Mouse (Mus musculus): ENCODE measurements around the gene Ryr3. TPM values are rescaled to one million over a fixed set of nuclear protein-coding genes. Genes with fewer than 3 reads are reported as not detected.

Ryr3 gene
- total RNA-seq, 1 experiment: 5.4 TPM

- in situ Hi-C loops (cut with MboI; ENCODE audit: low sequenced_read_pairs in 2 of 2, unreplicated experiment in 2 of 2): no loop called here
- no peaks in the 10 kb centered on the region for H3K9me3 ChIP-seq (ENCODE audit: control insufficient read depth, insufficient read depth, low read depth, low read length)
- H3K36me3 ChIP-seq (ENCODE audit: control insufficient read depth, insufficient read depth, low read length, poor library complexity, severe bottlenecking): no peaks in the 10 kb centered on the region
- TF ChIP-seq HCFC1 (IDR thresholded peaks at IDR 0.05; ENCODE audit: borderline replicate concordance, insufficient read depth, low read length) (no peak), MAFK (IDR thresholded peaks at IDR 0.05; ENCODE audit: insufficient read depth, low read depth, low read length) (no peak), ZNF384 (IDR thresholded peaks at IDR 0.05; ENCODE audit: low read depth, low read length) (no peak), ZC3H11A (IDR thresholded peaks at IDR 0.05; ENCODE audit: borderline replicate concordance, low read depth, low read length) (no peak), CHD2 (IDR thresholded peaks at IDR 0.05; ENCODE audit: low read depth, low read length) (no peak)
- no peaks in the 10 kb centered on the region for H3K4me1 ChIP-seq (ENCODE audit: control insufficient read depth in 2 of 2, insufficient read depth in 2 of 2, low read length in 2 of 2, poor library complexity in 1 of 2)
- H3K4me3 ChIP-seq (ENCODE audit: insufficient read depth in 1 of 2, low read depth in 1 of 2, low read length in 2 of 2, poor library complexity in 1 of 2, severe bottlenecking in 1 of 2): no peak overlapping the region
- no peak overlapping the region for H3K27ac ChIP-seq (ENCODE audit: insufficient read depth, low read depth, low read length, poor library complexity, severe bottlenecking)
- no peak overlapping the region for H3K9ac ChIP-seq (ENCODE audit: insufficient read depth, low read depth, low read length, poor library complexity, severe bottlenecking)
- DNase-seq (ENCODE audit: low read depth, low spot score): no peak
Measured at GRCm38 (mm10) chr2:113076396-113076795, 140.5 kb downstream of the Ryr3 start.

GRCm38 (mm10) chr2:113059367-113059766 lies 157.5 kb downstream of the Ryr3 start:
- Histone ChIP-seq H3K4me3 (ENCODE audit: insufficient read depth in 1 of 2, low read depth in 1 of 2, low read length in 2 of 2, poor library complexity in 1 of 2, severe bottlenecking in 1 of 2) (no peak overlapping the region), H3K27ac (ENCODE audit: insufficient read depth, low read depth, low read length, poor library complexity, severe bottlenecking) (no peak overlapping the region), H3K9ac (ENCODE audit: insufficient read depth, low read depth, low read length, poor library complexity, severe bottlenecking) (no peak overlapping the region), H3K9me3 (ENCODE audit: control insufficient read depth, insufficient read depth, low read depth, low read length) (no peaks in the 10 kb centered on the region), H3K36me3 (ENCODE audit: control insufficient read depth, insufficient read depth, low read length, poor library complexity, severe bottlenecking) (no peaks in the 10 kb centered on the region), H3K4me1 (ENCODE audit: control insufficient read depth in 2 of 2, insufficient read depth in 2 of 2, low read length in 2 of 2, poor library complexity in 1 of 2) (peaks cover 0 to 1% of the 10 kb centered on the region in 2 experiments; a peak in 1 of 4 replicates)
- in situ Hi-C loops (cut with MboI; ENCODE audit: low sequenced_read_pairs in 2 of 2, unreplicated experiment in 2 of 2): no loop called here
- no peak for DNase-seq (ENCODE audit: low read depth, low spot score)
- TF ChIP-seq MAFK (IDR thresholded peaks at IDR 0.05; ENCODE audit: insufficient read depth, low read depth, low read length) (no peak), ZNF384 (IDR thresholded peaks at IDR 0.05; ENCODE audit: low read depth, low read length) (no peak), CHD2 (IDR thresholded peaks at IDR 0.05; ENCODE audit: low read depth, low read length) (no peak), ZC3H11A (IDR thresholded peaks at IDR 0.05; ENCODE audit: borderline replicate concordance, low read depth, low read length) (no peak), HCFC1 (IDR thresholded peaks at IDR 0.05; ENCODE audit: borderline replicate concordance, insufficient read depth, low read length) (no peak)

- Histone ChIP-seq H3K27ac (ENCODE audit: insufficient read depth, low read depth, low read length, poor library complexity, severe bottlenecking) (no peak overlapping the region), H3K9ac (ENCODE audit: insufficient read depth, low read depth, low read length, poor library complexity, severe bottlenecking) (no peak overlapping the region), H3K4me1 (ENCODE audit: control insufficient read depth in 2 of 2, insufficient read depth in 2 of 2, low read length in 2 of 2, poor library complexity in 1 of 2) (peaks cover 0 to 1% of the 10 kb centered on the region in 2 experiments; a peak in 1 of 4 replicates), H3K36me3 (ENCODE audit: control insufficient read depth, insufficient read depth, low read length, poor library complexity, severe bottlenecking) (no peaks in the 10 kb centered on the region), H3K4me3 (ENCODE audit: insufficient read depth in 1 of 2, low read depth in 1 of 2, low read length in 2 of 2, poor library complexity in 1 of 2, severe bottlenecking in 1 of 2) (no peak overlapping the region), H3K9me3 (ENCODE audit: control insufficient read depth, insufficient read depth, low read depth, low read length) (no peaks in the 10 kb centered on the region)
- in situ Hi-C loops (cut with MboI; ENCODE audit: low sequenced_read_pairs in 2 of 2, unreplicated experiment in 2 of 2): no loop called here
- TF ChIP-seq MAFK (IDR thresholded peaks at IDR 0.05; ENCODE audit: insufficient read depth, low read depth, low read length) (no peak), ZNF384 (IDR thresholded peaks at IDR 0.05; ENCODE audit: low read depth, low read length) (no peak), CHD2 (IDR thresholded peaks at IDR 0.05; ENCODE audit: low read depth, low read length) (no peak), ZC3H11A (IDR thresholded peaks at IDR 0.05; ENCODE audit: borderline replicate concordance, low read depth, low read length) (no peak), HCFC1 (IDR thresholded peaks at IDR 0.05; ENCODE audit: borderline replicate concordance, insufficient read depth, low read length) (no peak)
- no peak for DNase-seq (ENCODE audit: low read depth, low spot score)
Measured at GRCm38 (mm10) chr2:113058914-113059313, 158.0 kb downstream of the Ryr3 start.

- TF ChIP-seq ZNF384 (IDR thresholded peaks at IDR 0.05; ENCODE audit: low read depth, low read length) (no peak), ZC3H11A (IDR thresholded peaks at IDR 0.05; ENCODE audit: borderline replicate concordance, low read depth, low read length) (no peak), CHD2 (IDR thresholded peaks at IDR 0.05; ENCODE audit: low read depth, low read length) (no peak), HCFC1 (IDR thresholded peaks at IDR 0.05; ENCODE audit: borderline replicate concordance, insufficient read depth, low read length) (no peak), MAFK (IDR thresholded peaks at IDR 0.05; ENCODE audit: insufficient read depth, low read depth, low read length) (no peak)
- in situ Hi-C loops (cut with MboI; ENCODE audit: low sequenced_read_pairs in 2 of 2, unreplicated experiment in 2 of 2): no loop called here
- Histone ChIP-seq H3K27ac (ENCODE audit: insufficient read depth, low read depth, low read length, poor library complexity, severe bottlenecking) (no peak overlapping the region), H3K4me3 (ENCODE audit: insufficient read depth in 1 of 2, low read depth in 1 of 2, low read length in 2 of 2, poor library complexity in 1 of 2, severe bottlenecking in 1 of 2) (no peak overlapping the region), H3K36me3 (ENCODE audit: control insufficient read depth, insufficient read depth, low read length, poor library complexity, severe bottlenecking) (no peaks in the 10 kb centered on the region), H3K9ac (ENCODE audit: insufficient read depth, low read depth, low read length, poor library complexity, severe bottlenecking) (no peak overlapping the region), H3K4me1 (ENCODE audit: control insufficient read depth in 2 of 2, insufficient read depth in 2 of 2, low read length in 2 of 2, poor library complexity in 1 of 2) (peaks cover 0 to 1% of the 10 kb centered on the region in 2 experiments; a peak in 1 of 4 replicates), H3K9me3 (ENCODE audit: control insufficient read depth, insufficient read depth, low read depth, low read length) (no peaks in the 10 kb centered on the region)
- DNase-seq (ENCODE audit: low read depth, low spot score): no peak
Measured at GRCm38 (mm10) chr2:113058116-113058515, 158.8 kb downstream of the Ryr3 start.

- peaks cover 0 to 1% of the 10 kb centered on the region in 2 experiments; a peak in 1 of 4 replicates for H3K4me1 ChIP-seq (ENCODE audit: control insufficient read depth in 2 of 2, insufficient read depth in 2 of 2, low read length in 2 of 2, poor library complexity in 1 of 2)
- H3K27ac ChIP-seq (ENCODE audit: insufficient read depth, low read depth, low read length, poor library complexity, severe bottlenecking): no peak overlapping the region
- H3K9me3 ChIP-seq (ENCODE audit: control insufficient read depth, insufficient read depth, low read depth, low read length): no peaks in the 10 kb centered on the region
- no peaks in the 10 kb centered on the region for H3K36me3 ChIP-seq (ENCODE audit: control insufficient read depth, insufficient read depth, low read length, poor library complexity, severe bottlenecking)
- TF ChIP-seq MAFK (IDR thresholded peaks at IDR 0.05; ENCODE audit: insufficient read depth, low read depth, low read length): no peak
- no peak for TF ChIP-seq ZC3H11A (IDR thresholded peaks at IDR 0.05; ENCODE audit: borderline replicate concordance, low read depth, low read length)
- TF ChIP-seq ZNF384 (IDR thresholded peaks at IDR 0.05; ENCODE audit: low read depth, low read length): no peak
- TF ChIP-seq CHD2 (IDR thresholded peaks at IDR 0.05; ENCODE audit: low read depth, low read length): no peak
- no peak for TF ChIP-seq HCFC1 (IDR thresholded peaks at IDR 0.05; ENCODE audit: borderline replicate concordance, insufficient read depth, low read length)
- H3K9ac ChIP-seq (ENCODE audit: insufficient read depth, low read depth, low read length, poor library complexity, severe bottlenecking): no peak overlapping the region
- DNase-seq (ENCODE audit: low read depth, low spot score): no peak
- in situ Hi-C loops (cut with MboI; ENCODE audit: low sequenced_read_pairs in 2 of 2, unreplicated experiment in 2 of 2): no loop called here
- no peak overlapping the region for H3K4me3 ChIP-seq (ENCODE audit: insufficient read depth in 1 of 2, low read depth in 1 of 2, low read length in 2 of 2, poor library complexity in 1 of 2, severe bottlenecking in 1 of 2)
Measured at GRCm38 (mm10) chr2:113055591-113055990, 161.3 kb downstream of the Ryr3 start.
